Comparison of ENCODE assay signal across 11 mouse cellular contexts in genomic region chr5:89763189-89764187, GRCm38 (mm10).
DNase-seq lines count a peak whose midpoint lies in the region; ATAC-seq and TF ChIP-seq lines count a peak whose summit lies in the region.
"Had no signal": no experiment of that assay in that cellular context is flagged by ENCODE, and none has a peak within 500 bp of the region (broad histone marks: within the 10 kb centered on the region; RNA-seq: fewer than 3 reads in every experiment).

No protein-coding gene starts in this region.

- peak; percentile 18 for DNase-seq in brain, adult 2 months (ENCODE audit: low read depth, low spot score)
- peak; percentile 61 for DNase-seq in embryo, embryonic 10 days (ENCODE audit: low spot score)
- peak; percentile 32 for DNase-seq in hindbrain, embryonic 11.5 days (ENCODE audit: low spot score)
- no peak for DNase-seq in left cerebral cortex, adult 8-10 months (ENCODE audit: low spot score in 2 of 2)
- DNase-seq: gastrocnemius, postnatal 25 days; kidney, postnatal 10 days had no signal

- 15% methylated on average over 11 of the region's 11 CpGs for WGBS in hindbrain, embryonic 11.5 days
- WGBS in midbrain, embryonic 16.5 days = 3% methylated on average over 11 of the region's 11 CpGs
- WGBS in intestine, postnatal 0 days = 39% methylated on average over 11 of the region's 11 CpGs

- no peaks in the 10 kb centered on the region for H3K4me1 ChIP-seq in hindbrain, embryonic 11.5 days (replicated peaks; ENCODE audit: control insufficient read depth, insufficient read depth, low read length)
- H3K4me1 ChIP-seq in midbrain, embryonic 16.5 days (ENCODE audit: control insufficient read depth, insufficient read depth, low read length) = no peaks in the 10 kb centered on the region; the same call in 1 of the 2 replicates
- H3K4me1 ChIP-seq in intestine, postnatal 0 days (replicated peaks; ENCODE audit: control insufficient read depth, insufficient read depth, low read length) = no peaks in the 10 kb centered on the region

- no peak overlapping the region for H3K4me3 ChIP-seq in hindbrain, embryonic 11.5 days (ENCODE audit: low read depth, low read length)
- H3K4me3 ChIP-seq in midbrain, embryonic 16.5 days (ENCODE audit: low read depth, low read length) = no peak overlapping the region
- no peak overlapping the region for H3K4me3 ChIP-seq in intestine, postnatal 0 days (ENCODE audit: low read depth, low read length)
- H3K4me3 ChIP-seq: limb, embryonic 12.5 days; megakaryocyte, embryonic 14.5 days had no signal

- no peak for TF ChIP-seq CTCF in intestine, postnatal 0 days (IDR thresholded peaks at IDR 0.05; ENCODE audit: low read depth)

- H3K9ac ChIP-seq in hindbrain, embryonic 11.5 days (ENCODE audit: low read depth, low read length) = no peak overlapping the region
- no peak overlapping the region for H3K9ac ChIP-seq in midbrain, embryonic 16.5 days (ENCODE audit: low read depth, low read length)
- no peak overlapping the region for H3K9ac ChIP-seq in intestine, postnatal 0 days (ENCODE audit: low read depth, low read length)
- H3K9ac ChIP-seq: limb, embryonic 12.5 days had no signal

- H3K36me3 ChIP-seq in hindbrain, embryonic 11.5 days (ENCODE audit: control insufficient read depth, insufficient read depth, low read length) = no peaks in the 10 kb centered on the region
- H3K36me3 ChIP-seq in midbrain, embryonic 16.5 days (ENCODE audit: control insufficient read depth, insufficient read depth, low read length) = no peaks in the 10 kb centered on the region
- no peaks in the 10 kb centered on the region for H3K36me3 ChIP-seq in intestine, postnatal 0 days (ENCODE audit: control insufficient read depth, insufficient read depth)
- H3K36me3 ChIP-seq: limb, embryonic 12.5 days had no signal

- ATAC-seq in hindbrain, embryonic 11.5 days (ENCODE audit: low FRiP score) = peak; percentile 80
- ATAC-seq in midbrain, embryonic 16.5 days = peak; percentile 93
- no peak for ATAC-seq in CD4-positive, CD25-positive, alpha-beta regulatory T cell, adult 4 months
- no peak for ATAC-seq in intestine, postnatal 0 days

- no peaks in the 10 kb centered on the region for H3K9me3 ChIP-seq in hindbrain, embryonic 11.5 days (ENCODE audit: control insufficient read depth, low read length)
- H3K9me3 ChIP-seq in midbrain, embryonic 16.5 days (replicated peaks; ENCODE audit: control insufficient read depth, low read length, poor library complexity, severe bottlenecking) = no peaks in the 10 kb centered on the region
- no peaks in the 10 kb centered on the region for H3K9me3 ChIP-seq in intestine, postnatal 0 days (ENCODE audit: control insufficient read depth)
- H3K9me3 ChIP-seq: limb, embryonic 12.5 days; megakaryocyte, embryonic 14.5 days had no signal

- H3K27ac ChIP-seq in hindbrain, embryonic 11.5 days (ENCODE audit: low read depth, low read length) = no peak overlapping the region
- no peak overlapping the region for H3K27ac ChIP-seq in midbrain, embryonic 16.5 days (ENCODE audit: low read length)
- no peak overlapping the region for H3K27ac ChIP-seq in intestine, postnatal 0 days (ENCODE audit: low read depth, low read length)
- H3K27ac ChIP-seq: limb, embryonic 12.5 days had no signal

- no peaks in the 10 kb centered on the region for H3K27me3 ChIP-seq in hindbrain, embryonic 11.5 days (ENCODE audit: control insufficient read depth, insufficient read depth, low read length)
- peaks cover 4% of the 10 kb centered on the region; the same call in 1 of the 2 replicates for H3K27me3 ChIP-seq in midbrain, embryonic 16.5 days (ENCODE audit: control insufficient read depth, insufficient read depth, low read depth, low read length)
- no peaks in the 10 kb centered on the region for H3K27me3 ChIP-seq in intestine, postnatal 0 days (replicated peaks; ENCODE audit: control insufficient read depth, insufficient read depth, low read length)
- H3K27me3 ChIP-seq: limb, embryonic 12.5 days; megakaryocyte, embryonic 14.5 days had no signal

- no peak overlapping the region; the same call in 1 of the 2 replicates for H3K4me2 ChIP-seq in hindbrain, embryonic 11.5 days (replicated peaks; ENCODE audit: low read depth, low read length)
- H3K4me2 ChIP-seq in midbrain, embryonic 16.5 days (ENCODE audit: low read length) = peak overlapping the region; percentile 35
- no peak overlapping the region for H3K4me2 ChIP-seq in intestine, postnatal 0 days (replicated peaks; ENCODE audit: low read depth)
- H3K4me2 ChIP-seq: limb, embryonic 12.5 days had no signal

Comparison
In these comparisons a context has a peak if more than half of its experiments do, and no peak if none do; other contexts are left out.
1. DNase-seq: peak in brain, adult 2 months (single experiment), embryo, embryonic 10 days (single experiment) and hindbrain, embryonic 11.5 days (single experiment); none in left cerebral cortex, adult 8-10 months (0 of 2).
2. ATAC-seq: peak in hindbrain, embryonic 11.5 days (single experiment) and midbrain, embryonic 16.5 days (single experiment); none in CD4-positive, CD25-positive, alpha-beta regulatory T cell, adult 4 months (single experiment) and intestine, postnatal 0 days (single experiment).